Mouse (Mus musculus): ENCODE results near the gene Ehbp1.

- TF ChIP-seq POLR2A (IDR thresholded peaks at IDR 0.05; ENCODE audit: insufficient read depth, low read depth, low read length) (no peak), CTCF (IDR thresholded peaks at IDR 0.05; ENCODE audit: insufficient read depth, low read depth, low read length) (no peak)
These were observed 26.3 kb downstream of the Ehbp1 start for GRCm38 (mm10) chr11:22315801-22316200.

Data from olfactory bulb, adult 2 months (tissue).